In genomic region chr19:6950613-6951153, GRCm38 (mm10) we compare ENCODE assay signal across 9 mouse cellular contexts. TPM values are rescaled to one million over a fixed set of nuclear protein-coding genes. Genes with fewer than 3 reads are reported as not detected.
A peak's percentile ranks its signal among the peaks of the same experiment; 100 is the strongest.
DNase-seq lines count a peak whose midpoint lies in the region; ATAC-seq and TF ChIP-seq lines count a peak whose summit lies in the region.
"Had no signal": no experiment of that assay in that cellular context is flagged by ENCODE, and none has a peak within 500 bp of the region (broad histone marks: within the 10 kb centered on the region; RNA-seq: fewer than 3 reads in every experiment).

No protein-coding gene starts in this region.

- no peak for TF ChIP-seq EP300 in stomach, postnatal 0 days (optimal IDR thresholded peaks at IDR 0.05)

- peak overlapping the region; percentile 55 for H3K4me3 ChIP-seq in intestine, embryonic 15.5 days (replicated peaks)
- H3K4me3 ChIP-seq in limb, embryonic 11.5 days (ENCODE audit: low read depth, low read length) = peak overlapping the region; percentile 63
- peak overlapping the region; percentile 72 for H3K4me3 ChIP-seq in midbrain, embryonic 10.5 days
- peak overlapping the region; percentile 65 for H3K4me3 ChIP-seq in stomach, postnatal 0 days (ENCODE audit: low read depth, low read length)

- intact Hi-C loops in heart, postnatal 25 days (cut with DNase I) = loop anchor here (1.0 kb wide), 1 partner anchor 9 kb away; the partner anchor contains the start of gene Bad

- under 1% methylated on average over 28 of the region's 28 CpGs for WGBS in intestine, embryonic 15.5 days
- under 1% methylated on average over 28 of the region's 28 CpGs for WGBS in limb, embryonic 11.5 days
- under 1% methylated on average over 28 of the region's 28 CpGs for WGBS in midbrain, embryonic 10.5 days
- under 1% methylated on average over 28 of the region's 28 CpGs for WGBS in stomach, postnatal 0 days

- H3K4me2 ChIP-seq in intestine, embryonic 15.5 days (replicated peaks) = peak overlapping the region; percentile 88
- H3K4me2 ChIP-seq in limb, embryonic 11.5 days (ENCODE audit: low read depth, severe bottlenecking) = peak overlapping the region; percentile 79
- peak overlapping the region; percentile 89 for H3K4me2 ChIP-seq in stomach, postnatal 0 days (replicated peaks; ENCODE audit: low read depth)

- ATAC-seq in frontal cortex, adult (ENCODE audit: low TSS enrichment) = peak; percentile 53
- peak; percentile 16 for ATAC-seq in intestine, embryonic 15.5 days
- ATAC-seq in limb, embryonic 11.5 days (ENCODE audit: insufficient number of reproducible peaks, low FRiP score, low TSS enrichment, low read depth) = peak; percentile 15; the same call in 1 of the 2 replicates
- no peak for ATAC-seq in stomach, postnatal 0 days (ENCODE audit: low FRiP score, low TSS enrichment)

- peaks cover 18% of the 10 kb centered on the region for H3K36me3 ChIP-seq in intestine, embryonic 15.5 days
- H3K36me3 ChIP-seq in limb, embryonic 11.5 days (ENCODE audit: control insufficient read depth, insufficient read depth, low read length) = peaks cover 5% of the 10 kb centered on the region; the same call in 1 of the 2 replicates
- H3K36me3 ChIP-seq in midbrain, embryonic 10.5 days = peaks cover 23% of the 10 kb centered on the region
- peaks cover 10% of the 10 kb centered on the region for H3K36me3 ChIP-seq in stomach, postnatal 0 days (ENCODE audit: control insufficient read depth, insufficient read depth, low read length)

- no peaks in the 10 kb centered on the region for H3K27me3 ChIP-seq in intestine, embryonic 15.5 days (replicated peaks)
- H3K27me3 ChIP-seq in limb, embryonic 11.5 days (ENCODE audit: control insufficient read depth, insufficient read depth, low read length) = no peaks in the 10 kb centered on the region
- no peaks in the 10 kb centered on the region for H3K27me3 ChIP-seq in midbrain, embryonic 10.5 days (ENCODE audit: low read depth, poor library complexity, severe bottlenecking)
- no peaks in the 10 kb centered on the region for H3K27me3 ChIP-seq in stomach, postnatal 0 days (ENCODE audit: control insufficient read depth, insufficient read depth, low read length)

- peak; percentile 97 for DNase-seq in heart, adult 11 months
- no peak for DNase-seq in heart, postnatal 25 days (ENCODE audit: low spot score)
- DNase-seq in cerebellum, adult 18-20 months = peak; percentile 65 to 66
- peak; percentile 75 for DNase-seq in limb, embryonic 11.5 days (ENCODE audit: low spot score)
- DNase-seq in midbrain, embryonic 10.5 days (ENCODE audit: low spot score) = peak; percentile 77
- peak; percentile 63 for DNase-seq in stomach, postnatal 0 days (ENCODE audit: low spot score)

- H3K27ac ChIP-seq in intestine, embryonic 15.5 days = peak overlapping the region; percentile 97
- peak overlapping the region; percentile 90 for H3K27ac ChIP-seq in limb, embryonic 11.5 days (replicated peaks; ENCODE audit: low read depth, low read length)
- H3K27ac ChIP-seq in midbrain, embryonic 10.5 days (replicated peaks) = peak overlapping the region; percentile 97
- peak overlapping the region; percentile 94 for H3K27ac ChIP-seq in stomach, postnatal 0 days (replicated peaks)

- no peaks in the 10 kb centered on the region for H3K9me3 ChIP-seq in intestine, embryonic 15.5 days
- no peaks in the 10 kb centered on the region for H3K9me3 ChIP-seq in limb, embryonic 11.5 days (ENCODE audit: control insufficient read depth, low read length)
- no peaks in the 10 kb centered on the region for H3K9me3 ChIP-seq in midbrain, embryonic 10.5 days (replicated peaks)
- no peaks in the 10 kb centered on the region for H3K9me3 ChIP-seq in stomach, postnatal 0 days (ENCODE audit: control insufficient read depth, low read length)

- H3K4me1 ChIP-seq in intestine, embryonic 15.5 days (replicated peaks) = peaks cover 36% of the 10 kb centered on the region
- peaks cover 9% of the 10 kb centered on the region; the same call in 1 of the 2 replicates for H3K4me1 ChIP-seq in limb, embryonic 11.5 days (ENCODE audit: control insufficient read depth, insufficient read depth, low read length)
- peaks cover 33% of the 10 kb centered on the region for H3K4me1 ChIP-seq in midbrain, embryonic 10.5 days
- H3K4me1 ChIP-seq in stomach, postnatal 0 days (replicated peaks; ENCODE audit: control insufficient read depth, insufficient read depth) = peaks cover 6% of the 10 kb centered on the region; the same call in 1 of the 2 replicates

- peak overlapping the region; percentile 74 for H3K9ac ChIP-seq in intestine, embryonic 15.5 days
- peak overlapping the region; percentile 84 for H3K9ac ChIP-seq in limb, embryonic 11.5 days (ENCODE audit: low read length)
- H3K9ac ChIP-seq in stomach, postnatal 0 days (ENCODE audit: low read length) = peak overlapping the region; percentile 79

- TF ChIP-seq CTCF in stomach, postnatal 0 days (IDR thresholded peaks at IDR 0.05; ENCODE audit: low read depth) = no peak

RNA-seq across cellular contexts. Expression of gene Gpr137, which starts 8.4 kb away (rescaled TPM):
- total RNA-seq in heart, postnatal 25 days (2021) = 10 to 100 TPM; 35.0 to 38.8 TPM
- 20.4 and 25.5 TPM in 2 replicates for polyA plus RNA-seq in intestine, embryonic 15.5 days (2015; fragmentation: Nextera tagmentation; extraction: Ambion mirVana)
- 19.1 and 22.6 TPM in 2 replicates for polyA plus RNA-seq in limb, embryonic 11.5 days (2014; fragmentation: Nextera tagmentation; extraction: Ambion mirVana)
- polyA plus RNA-seq in midbrain, embryonic 10.5 days (2016; fragmentation: Nextera tagmentation; extraction: Ambion mirVana) = 29.5 and 33.9 TPM in 2 replicates
- 24.7 and 28.7 TPM in 2 replicates for polyA plus RNA-seq in stomach, postnatal 0 days (2015; fragmentation: Nextera tagmentation; extraction: Ambion mirVana)

RNA-seq across cellular contexts. Expression of gene Bad, which starts 9.0 kb away (rescaled TPM):
- total RNA-seq in heart, postnatal 25 days (2021) = 10 to 100 TPM; 24.4 to 27.3 TPM
- polyA plus RNA-seq in intestine, embryonic 15.5 days (2015; fragmentation: Nextera tagmentation; extraction: Ambion mirVana) = 70.0 and 72.4 TPM in 2 replicates
- 50.2 and 51.7 TPM in 2 replicates for polyA plus RNA-seq in limb, embryonic 11.5 days (2014; fragmentation: Nextera tagmentation; extraction: Ambion mirVana)
- 66.6 and 69.8 TPM in 2 replicates for polyA plus RNA-seq in midbrain, embryonic 10.5 days (2016; fragmentation: Nextera tagmentation; extraction: Ambion mirVana)
- polyA plus RNA-seq in stomach, postnatal 0 days (2015; fragmentation: Nextera tagmentation; extraction: Ambion mirVana) = 79.0 and 82.8 TPM in 2 replicates

RNA-seq across cellular contexts. Expression of gene Kcnk4, which starts 16.4 kb away (rescaled TPM):
- under 1 TPM; 0.20 to 0.36 TPM for total RNA-seq in heart, postnatal 25 days (2021)
- polyA plus RNA-seq in intestine, embryonic 15.5 days (2015; fragmentation: Nextera tagmentation; extraction: Ambion mirVana) = 0.29 and 0.40 TPM in 2 replicates
- polyA plus RNA-seq in limb, embryonic 11.5 days (2014; fragmentation: Nextera tagmentation; extraction: Ambion mirVana) = 0.24 and 0.31 TPM in 2 replicates
- polyA plus RNA-seq in midbrain, embryonic 10.5 days (2016; fragmentation: Nextera tagmentation; extraction: Ambion mirVana) = 0.11 TPM in 1 of 2 replicates, not detected in the other
- 0.75 and 0.98 TPM in 2 replicates for polyA plus RNA-seq in stomach, postnatal 0 days (2015; fragmentation: Nextera tagmentation; extraction: Ambion mirVana)
- total RNA-seq: neutrophil, adult 5-6 weeks had no signal

RNA-seq across cellular contexts. Expression of gene Ppp1r14b, which starts 24.1 kb away (rescaled TPM):
- 100 to 1,000 TPM in 1 of 2 experiments, 10 to 100 TPM in 1; 83.5 to 112 TPM for total RNA-seq in heart, postnatal 25 days (2021)
- polyA plus RNA-seq in intestine, embryonic 15.5 days (2015; fragmentation: Nextera tagmentation; extraction: Ambion mirVana) = 177 and 188 TPM in 2 replicates
- polyA plus RNA-seq in limb, embryonic 11.5 days (2014; fragmentation: Nextera tagmentation; extraction: Ambion mirVana) = 282 and 293 TPM in 2 replicates
- polyA plus RNA-seq in midbrain, embryonic 10.5 days (2016; fragmentation: Nextera tagmentation; extraction: Ambion mirVana) = 90.8 and 116 TPM in 2 replicates
- polyA plus RNA-seq in stomach, postnatal 0 days (2015; fragmentation: Nextera tagmentation; extraction: Ambion mirVana) = 143 and 148 TPM in 2 replicates

RNA-seq across cellular contexts. Expression of gene Catsperz, which starts 25.5 kb away (rescaled TPM):
- not detected for total RNA-seq in heart, postnatal 25 days (2021)
- polyA plus RNA-seq in intestine, embryonic 15.5 days (2015; fragmentation: Nextera tagmentation; extraction: Ambion mirVana) = 1.1 and 1.6 TPM in 2 replicates
- polyA plus RNA-seq in limb, embryonic 11.5 days (2014; fragmentation: Nextera tagmentation; extraction: Ambion mirVana) = 0.71 and 1.3 TPM in 2 replicates
- 0.35 and 0.43 TPM in 2 replicates for polyA plus RNA-seq in midbrain, embryonic 10.5 days (2016; fragmentation: Nextera tagmentation; extraction: Ambion mirVana)
- polyA plus RNA-seq in stomach, postnatal 0 days (2015; fragmentation: Nextera tagmentation; extraction: Ambion mirVana) = 3.7 and 4.5 TPM in 2 replicates
- total RNA-seq: neutrophil, adult 5-6 weeks had no signal
